Mouse (Mus musculus) retina, postnatal 7 days (tissue): ENCODE measurements around the gene Gtf3c5.

ENCODE experiments used
- DNase-seq: peaks from one replicate; pipeline ENCODE4 v3.0.0-alpha.2; 2012; ENCODE audit warnings: low read depth, low spot score

Gtf3c5 gene

DNA sequence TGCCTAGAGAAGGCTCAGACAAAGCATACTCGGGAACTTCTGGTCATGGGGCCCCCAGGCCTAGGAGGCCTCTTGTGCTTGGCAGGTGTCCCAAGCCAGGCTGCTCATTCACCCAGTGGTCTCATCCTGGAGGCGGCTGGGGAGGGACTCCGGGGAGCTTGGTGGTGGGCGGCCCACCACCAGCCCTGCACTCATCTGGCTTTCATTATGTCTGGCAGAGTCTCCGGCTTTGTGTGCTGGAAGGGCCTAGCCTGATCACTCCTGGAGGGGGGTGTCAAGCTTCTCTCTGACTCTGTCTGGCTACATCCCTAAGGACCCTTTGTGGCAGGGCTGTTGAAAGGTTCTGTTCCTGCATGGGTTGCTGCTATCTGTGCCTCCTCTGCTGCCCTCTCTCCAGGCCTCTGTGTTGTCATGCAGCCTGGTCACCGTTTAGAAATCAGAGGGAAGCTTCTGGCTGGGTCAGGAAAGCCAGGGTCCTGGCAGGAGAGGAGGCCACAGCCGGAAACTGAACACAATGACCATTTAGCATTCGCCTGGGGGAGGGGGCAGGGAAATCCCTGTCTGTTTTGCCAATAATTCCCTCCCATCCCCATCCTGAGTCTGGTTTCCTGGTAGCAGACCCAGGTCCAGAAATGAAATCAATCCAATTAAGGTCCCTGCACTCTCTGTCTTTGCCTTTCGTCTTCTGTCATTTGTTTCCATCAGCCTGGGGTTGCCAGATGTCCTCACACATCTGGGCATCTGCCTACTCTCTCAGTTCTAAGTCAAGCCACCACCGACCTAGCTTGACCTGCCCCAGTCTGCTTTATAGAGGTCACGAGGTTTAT lies 48.9 kb downstream of the Gtf3c5 start:
- DNase-seq: no peak

DNA sequence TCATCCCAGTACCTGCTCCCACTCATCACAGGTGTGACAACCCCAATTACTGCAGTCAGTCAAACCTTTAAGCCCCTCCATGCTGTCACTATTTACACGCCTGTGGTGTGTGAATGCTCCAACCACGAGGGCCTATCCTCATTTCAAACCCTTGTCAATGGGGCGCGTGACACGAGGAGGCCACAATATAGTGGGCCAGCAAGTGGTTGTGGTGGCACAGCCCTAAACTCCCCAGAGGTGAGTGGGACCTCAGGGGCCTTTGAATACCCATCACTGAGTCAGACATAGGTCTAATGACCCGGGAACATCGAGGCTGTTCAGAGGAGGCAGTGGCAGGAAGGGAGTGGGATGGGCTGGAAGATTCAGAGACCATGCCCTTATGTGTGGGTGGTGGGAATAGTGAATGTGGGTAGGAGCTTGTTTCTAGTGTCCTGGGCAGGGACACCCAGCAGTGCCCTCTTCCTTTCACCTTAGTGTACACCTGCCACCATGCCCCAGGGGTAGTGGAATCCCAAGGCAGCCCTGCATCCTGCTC lies 49.6 kb downstream of the Gtf3c5 start:
- DNase-seq: no peak

DNA sequence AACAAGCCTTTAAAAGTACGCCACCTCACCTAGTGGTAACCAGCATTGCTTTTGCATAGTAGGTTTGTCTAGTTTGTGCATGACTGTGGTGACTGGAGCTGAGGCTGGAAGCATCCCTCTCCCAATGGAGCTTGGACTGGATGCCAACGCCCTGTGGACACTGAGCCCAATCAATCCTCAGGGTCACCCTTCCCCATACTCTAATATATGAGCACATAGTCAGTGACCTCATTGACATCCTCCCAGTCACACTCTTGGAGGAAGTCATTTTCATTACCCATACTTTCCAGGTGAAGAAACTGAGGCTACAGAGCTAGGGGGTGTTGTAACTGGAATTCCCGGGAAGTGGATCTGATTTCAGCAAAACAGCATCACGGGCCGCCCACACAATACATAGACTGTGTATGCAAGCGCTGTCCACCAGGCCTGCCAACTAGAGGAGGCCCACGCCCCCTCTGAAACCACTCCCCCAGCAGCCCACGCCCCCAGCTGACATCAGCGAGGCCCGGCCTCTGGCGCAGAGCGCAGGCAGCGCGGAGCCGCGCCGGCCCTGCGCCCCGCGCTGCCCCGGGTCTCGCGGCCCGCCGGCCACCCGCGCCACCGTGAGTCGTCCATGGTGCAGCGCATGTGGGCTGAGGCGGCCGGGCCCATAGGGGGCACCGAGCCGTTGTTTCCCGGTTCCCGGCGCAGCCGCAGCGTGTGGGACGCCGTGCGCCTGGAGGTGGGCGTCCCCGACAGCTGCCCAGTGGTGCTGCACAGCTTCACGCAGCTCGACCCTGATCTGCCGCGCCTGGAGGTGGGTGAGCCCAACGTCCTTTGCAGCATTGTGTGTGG lies 50.4 kb downstream of the Gtf3c5 start:
- DNase-seq: peak; percentile 78

- no peak for DNase-seq
These were observed 53.2 kb downstream of the Gtf3c5 start for GRCm38 (mm10) chr2:28530311-28530710.

- no peak for DNase-seq
These were observed 53.7 kb downstream of the Gtf3c5 start for GRCm38 (mm10) chr2:28529856-28530255.

GRCm38 (mm10) chr2:28528354-28528730 lies 55.2 kb downstream of the Gtf3c5 start:
- no peak for DNase-seq

DNA sequence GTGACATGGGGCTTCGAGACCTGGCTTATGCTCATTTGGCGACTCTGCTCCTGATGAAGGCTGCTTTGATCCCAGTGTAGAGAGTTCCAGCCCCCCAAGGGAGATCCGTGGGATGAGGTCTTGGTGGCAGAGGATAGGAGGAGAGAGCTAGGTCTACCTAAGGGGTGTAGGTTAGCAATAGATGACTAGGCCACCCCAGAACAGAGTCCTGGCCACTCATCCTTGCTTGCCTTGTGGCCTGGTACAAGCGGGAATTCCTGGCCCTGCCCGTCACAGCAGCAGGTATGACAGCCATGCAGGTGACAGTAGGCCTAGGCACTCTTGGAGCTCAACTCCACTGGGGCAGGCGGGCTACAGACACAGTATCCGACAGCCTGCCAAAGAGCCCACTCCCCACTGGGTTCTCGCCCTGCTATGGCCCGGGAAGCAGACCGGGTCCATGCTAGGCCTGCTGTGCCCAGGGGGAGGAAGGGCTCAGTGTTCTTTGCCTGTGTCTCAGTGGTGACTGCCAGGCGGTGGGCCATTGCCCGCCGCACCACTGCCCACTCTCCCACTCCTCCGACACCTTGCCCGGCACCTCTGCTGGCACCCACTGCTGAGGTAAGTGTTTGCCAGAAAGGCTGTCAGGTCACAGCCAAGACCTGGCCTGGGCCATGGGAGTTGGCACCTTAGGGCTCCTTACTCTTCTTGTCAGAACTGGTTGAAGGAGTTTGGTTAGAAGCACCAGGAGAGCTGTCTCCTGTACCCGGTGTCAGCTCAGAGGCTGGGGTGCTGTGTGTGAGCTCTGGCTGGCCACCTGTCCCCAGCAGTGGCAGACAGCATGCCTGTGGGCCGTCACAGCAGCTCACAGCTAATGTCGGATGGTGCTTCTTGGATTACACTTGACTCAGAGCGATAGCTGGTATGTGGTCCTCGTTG lies 55.9 kb downstream of the Gtf3c5 start:
- DNase-seq: no peak

DNA sequence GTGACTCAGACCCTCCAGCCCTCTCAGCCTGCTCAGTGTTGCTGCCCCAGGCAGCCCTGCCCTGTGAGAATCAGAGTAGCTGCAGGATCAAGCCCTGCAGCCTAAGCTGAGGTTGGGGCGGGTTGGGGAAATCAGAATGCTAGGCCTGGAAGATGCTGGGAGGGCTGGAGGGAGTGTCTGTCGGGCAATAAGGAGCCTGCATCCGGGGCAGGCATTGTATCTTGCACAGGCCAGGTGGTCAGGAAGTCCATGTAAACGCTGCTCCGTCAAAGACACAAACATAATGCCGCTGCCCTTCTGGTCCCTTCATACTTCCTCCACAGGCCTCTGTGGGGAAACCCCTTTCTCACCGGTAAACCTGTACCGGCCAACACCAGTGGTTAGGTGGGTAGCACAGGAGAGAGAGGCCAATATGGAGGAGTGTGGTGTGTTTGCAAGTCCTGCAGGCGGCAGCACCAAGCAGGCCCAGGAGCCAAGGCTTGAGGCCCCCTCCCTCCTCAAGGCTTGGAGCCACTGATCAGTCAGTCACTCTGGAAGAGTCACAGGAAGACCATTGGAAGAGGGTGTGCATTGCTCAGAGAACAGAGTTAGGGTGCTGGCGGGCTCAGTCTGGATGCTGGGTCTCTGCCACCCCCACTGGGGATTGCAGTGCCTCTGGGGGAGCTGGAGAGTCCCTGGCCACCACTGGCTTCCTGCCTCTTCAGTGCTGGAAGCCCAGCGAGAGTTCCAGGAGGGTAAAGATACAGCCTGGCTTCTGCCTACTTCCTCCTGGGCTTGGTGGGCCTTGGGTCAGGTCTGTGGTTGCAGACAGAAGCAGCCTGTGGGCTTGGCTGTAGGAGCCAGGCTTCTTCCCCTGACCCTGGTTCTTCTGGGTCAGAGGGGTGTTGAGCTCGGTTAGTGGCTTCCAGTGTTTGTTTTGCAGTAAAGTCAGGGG lies 57.3 kb downstream of the Gtf3c5 start:
- no peak for DNase-seq

- no peak for DNase-seq
These were observed 58.2 kb downstream of the Gtf3c5 start for GRCm38 (mm10) chr2:28525219-28525942.

- DNase-seq: no peak
These were observed 59.1 kb downstream of the Gtf3c5 start for GRCm38 (mm10) chr2:28524406-28524805.

- peak; percentile 82 for DNase-seq
These were observed 59.9 kb downstream of the Gtf3c5 start for GRCm38 (mm10) chr2:28523643-28524117.

GRCm38 (mm10) chr2:28522166-28522565 lies 61.4 kb downstream of the Gtf3c5 start:
- no peak for DNase-seq

- no peak for DNase-seq
These were observed 61.9 kb downstream of the Gtf3c5 start for GRCm38 (mm10) chr2:28521571-28522151.

DNA sequence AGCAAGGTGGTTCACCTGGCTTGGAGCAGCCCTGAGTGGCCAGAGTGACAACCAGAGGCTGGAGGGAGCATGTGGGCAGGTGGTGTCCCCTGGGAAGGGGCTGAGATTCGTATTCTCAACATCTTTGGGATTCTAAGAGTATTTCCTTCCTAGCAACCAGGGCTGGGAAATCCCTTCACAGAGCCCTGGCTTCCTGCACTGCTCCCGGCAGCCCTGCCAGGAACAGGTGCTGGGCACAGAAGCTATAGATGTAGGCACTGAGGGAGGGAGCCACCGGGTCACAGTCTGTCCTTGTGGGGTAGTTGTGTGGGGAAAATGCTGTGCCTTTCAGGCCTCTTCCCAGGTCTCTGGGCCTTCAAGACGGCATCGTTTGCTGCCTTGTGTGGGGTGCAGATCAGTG lies 63.0 kb downstream of the Gtf3c5 start:
- no peak for DNase-seq

DNA sequence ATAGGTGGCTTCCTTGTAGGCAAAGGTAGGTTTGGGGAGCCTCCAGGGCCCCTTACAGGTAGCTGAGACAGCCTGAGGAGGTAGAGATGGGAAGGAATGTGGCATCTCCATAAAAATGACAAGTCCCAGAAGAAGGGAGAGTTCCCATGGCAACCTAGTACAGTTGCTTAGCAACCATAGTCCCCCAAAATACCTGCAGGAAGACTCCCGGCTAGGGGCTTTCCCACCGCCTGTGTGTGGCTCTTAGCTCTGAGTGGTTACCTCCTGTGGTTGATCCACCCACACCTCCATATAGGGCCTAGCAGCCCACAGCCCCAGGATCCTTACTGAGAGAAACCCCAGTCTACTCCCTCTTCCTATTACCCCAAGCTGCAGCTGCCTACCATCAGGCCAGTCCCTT lies 65.3 kb downstream of the Gtf3c5 start:
- DNase-seq: no peak

GRCm38 (mm10) chr2:28517206-28517909 lies 66.2 kb downstream of the Gtf3c5 start:
- peak; percentile 79 for DNase-seq
